Mouse (Mus musculus): ENCODE measurements around the gene Lifr.

Gene Lifr

GRCm38 (mm10) chr15:7128627-7129126 lies 38.3 kb downstream of the Lifr start:
- peak in 1 of 2 experiments; percentile 41 for DNase-seq (ENCODE audit: low spot score in 2 of 2)

- DNase-seq (ENCODE audit: low spot score in 2 of 2) = peak; percentile 55 to 73
Measured at GRCm38 (mm10) chr15:7129127-7129943, 38.9 kb downstream of the Lifr start.

GRCm38 (mm10) chr15:7129944-7130287 lies 39.5 kb downstream of the Lifr start:
- DNase-seq (ENCODE audit: low spot score in 2 of 2) = no peak

- DNase-seq (ENCODE audit: low spot score in 2 of 2) = no peak
Measured at GRCm38 (mm10) chr15:7130691-7131225, 40.3 kb downstream of the Lifr start.

- no peak for DNase-seq (ENCODE audit: low spot score in 2 of 2)
Measured at GRCm38 (mm10) chr15:7132741-7133140, 42.3 kb downstream of the Lifr start.

GRCm38 (mm10) chr15:7134454-7135052 lies 44.1 kb downstream of the Lifr start:
- DNase-seq (ENCODE audit: low spot score in 2 of 2) = peak in 1 of 2 experiments; percentile 29

- no peak for DNase-seq (ENCODE audit: low spot score in 2 of 2)
Measured at GRCm38 (mm10) chr15:7135982-7136562, 45.7 kb downstream of the Lifr start.

- no peak for DNase-seq (ENCODE audit: low spot score in 2 of 2)
Measured at GRCm38 (mm10) chr15:7136912-7137311, 46.5 kb downstream of the Lifr start.

GRCm38 (mm10) chr15:7137607-7138006 lies 47.2 kb downstream of the Lifr start:
- DNase-seq (ENCODE audit: low spot score in 2 of 2) = no peak

- no peak for DNase-seq (ENCODE audit: low spot score in 2 of 2)
Measured at GRCm38 (mm10) chr15:7138471-7138870, 48.1 kb downstream of the Lifr start.

GRCm38 (mm10) chr15:7140322-7140721 lies 49.9 kb downstream of the Lifr start:
- no peak for DNase-seq (ENCODE audit: low spot score in 2 of 2)

- DNase-seq (ENCODE audit: low spot score in 2 of 2) = no peak
Measured at GRCm38 (mm10) chr15:7141246-7141645, 50.8 kb downstream of the Lifr start.

- no peak for DNase-seq (ENCODE audit: low spot score in 2 of 2)
Measured at GRCm38 (mm10) chr15:7143689-7144170, 53.3 kb downstream of the Lifr start.

- DNase-seq (ENCODE audit: low spot score in 2 of 2) = no peak
Measured at GRCm38 (mm10) chr15:7144542-7144941, 54.1 kb downstream of the Lifr start.

- DNase-seq (ENCODE audit: low spot score in 2 of 2) = no peak
Measured at GRCm38 (mm10) chr15:7144942-7145341, 54.5 kb downstream of the Lifr start.

GRCm38 (mm10) chr15:7145555-7145954 lies 55.1 kb downstream of the Lifr start:
- no peak for DNase-seq (ENCODE audit: low spot score in 2 of 2)

- peak in 1 of 2 experiments; percentile 40 for DNase-seq (ENCODE audit: low spot score in 2 of 2)
Measured at GRCm38 (mm10) chr15:7146529-7146928, 56.1 kb downstream of the Lifr start.

- DNase-seq (ENCODE audit: low spot score in 2 of 2) = no peak
Measured at GRCm38 (mm10) chr15:7149796-7150195, 59.4 kb downstream of the Lifr start.

GRCm38 (mm10) chr15:7150591-7150990 lies 60.2 kb downstream of the Lifr start:
- no peak for DNase-seq (ENCODE audit: low spot score in 2 of 2)

- no peak for DNase-seq (ENCODE audit: low spot score in 2 of 2)
Measured at GRCm38 (mm10) chr15:7152116-7152760, 61.8 kb downstream of the Lifr start.

- DNase-seq (ENCODE audit: low spot score in 2 of 2) = no peak
Measured at GRCm38 (mm10) chr15:7154010-7154736, 63.8 kb downstream of the Lifr start.

All from left cerebral cortex, adult 9 months (tissue).